Mouse (Mus musculus): Measurements from ENCODE around the gene Ptgs1. TPM values are rescaled to one million over a fixed set of nuclear protein-coding genes. Genes with fewer than 3 reads are reported as not detected.

Ptgs1 gene
- polyA plus RNA-seq, 1 experiment from 2014 or later = 3.9 TPM

- Histone ChIP-seq H3K4me2 (ENCODE audit: low read depth) (peak overlapping the region; percentile 34), H3K9me3 (ENCODE audit: control insufficient read depth, low read length) (no peaks in the 10 kb centered on the region), H3K4me1 (ENCODE audit: control insufficient read depth, insufficient read depth, low read length) (peaks cover 7% of the 10 kb centered on the region; the same call in 1 of the 2 replicates), H3K36me3 (ENCODE audit: control insufficient read depth, insufficient read depth, low read length) (no peaks in the 10 kb centered on the region), H3K27ac (ENCODE audit: low read depth, low read length) (no peak overlapping the region), H3K4me3 (ENCODE audit: low read depth, low read length) (no peak overlapping the region), H3K27me3 (ENCODE audit: control insufficient read depth, insufficient read depth, low read length) (peaks cover 19% of the 10 kb centered on the region), H3K9ac (ENCODE audit: low read length) (peak overlapping the region; percentile 52)
- peak; percentile 35 for ATAC-seq (ENCODE audit: insufficient read depth, low FRiP score, low TSS enrichment)
- WGBS = 13% methylated on average over 20 of the region's 20 CpGs
- DNase-seq (ENCODE audit: low spot score) = peak; percentile 44
Observed at GRCm38 (mm10) chr2:36197919-36198881, 32.0 kb upstream of the Ptgs1 start.

- H3K4me2 ChIP-seq (ENCODE audit: low read depth) = peak overlapping the region; percentile 34; the same call in 1 of the 2 replicates
- H3K27me3 ChIP-seq (ENCODE audit: control insufficient read depth, insufficient read depth, low read length) = peaks cover 19% of the 10 kb centered on the region
- peaks cover 7% of the 10 kb centered on the region; the same call in 1 of the 2 replicates for H3K4me1 ChIP-seq (ENCODE audit: control insufficient read depth, insufficient read depth, low read length)
- no peaks in the 10 kb centered on the region for H3K9me3 ChIP-seq (ENCODE audit: control insufficient read depth, low read length)
- H3K4me3 ChIP-seq (ENCODE audit: low read depth, low read length) = no peak overlapping the region
- peak overlapping the region; percentile 52 for H3K9ac ChIP-seq (ENCODE audit: low read length)
- no peak; the same call in 1 of the 2 replicates for ATAC-seq (ENCODE audit: insufficient read depth, low FRiP score, low TSS enrichment)
- H3K36me3 ChIP-seq (ENCODE audit: control insufficient read depth, insufficient read depth, low read length) = no peaks in the 10 kb centered on the region
- no peak overlapping the region for H3K27ac ChIP-seq (ENCODE audit: low read depth, low read length)
- DNase-seq (ENCODE audit: low spot score) = no peak
- WGBS = 4% methylated on average over 3 of the region's 3 CpGs
Observed at GRCm38 (mm10) chr2:36198882-36199262, 31.4 kb upstream of the Ptgs1 start.

GRCm38 (mm10) chr2:36200813-36201212, 29.4 kb upstream of the Ptgs1 start:
- DNase-seq (ENCODE audit: low spot score) (no peak), ATAC-seq (ENCODE audit: insufficient read depth, low FRiP score, low TSS enrichment) (no peak)
- 77% methylated on average over 2 of the region's 2 CpGs for WGBS
- H3K36me3 ChIP-seq (ENCODE audit: control insufficient read depth, insufficient read depth, low read length) = no peaks in the 10 kb centered on the region
- H3K9ac ChIP-seq (ENCODE audit: low read length) = no peak overlapping the region
- H3K27me3 ChIP-seq (ENCODE audit: control insufficient read depth, insufficient read depth, low read length) = peaks cover 32% of the 10 kb centered on the region
- no peak overlapping the region for H3K4me3 ChIP-seq (ENCODE audit: low read depth, low read length)
- H3K9me3 ChIP-seq (ENCODE audit: control insufficient read depth, low read length) = no peaks in the 10 kb centered on the region
- peaks cover 7% of the 10 kb centered on the region; the same call in 1 of the 2 replicates for H3K4me1 ChIP-seq (ENCODE audit: control insufficient read depth, insufficient read depth, low read length)
- H3K4me2 ChIP-seq (ENCODE audit: low read depth) = no peak overlapping the region
- no peak overlapping the region for H3K27ac ChIP-seq (ENCODE audit: low read depth, low read length)

- no peak overlapping the region for H3K4me3 ChIP-seq (ENCODE audit: low read depth, low read length)
- no peak overlapping the region for H3K27ac ChIP-seq (ENCODE audit: low read depth, low read length)
- no peaks in the 10 kb centered on the region for H3K36me3 ChIP-seq (ENCODE audit: control insufficient read depth, insufficient read depth, low read length)
- H3K9ac ChIP-seq (ENCODE audit: low read length) = no peak overlapping the region
- 22% methylated on average over 18 of the region's 18 CpGs for WGBS
- peaks cover 7% of the 10 kb centered on the region; the same call in 1 of the 2 replicates for H3K4me1 ChIP-seq (ENCODE audit: control insufficient read depth, insufficient read depth, low read length)
- H3K4me2 ChIP-seq (ENCODE audit: low read depth) = no peak overlapping the region
- H3K27me3 ChIP-seq (ENCODE audit: control insufficient read depth, insufficient read depth, low read length) = peaks cover 32% of the 10 kb centered on the region
- H3K9me3 ChIP-seq (ENCODE audit: control insufficient read depth, low read length) = no peaks in the 10 kb centered on the region
- ATAC-seq (ENCODE audit: insufficient read depth, low FRiP score, low TSS enrichment) (no peak), DNase-seq (ENCODE audit: low spot score) (no peak)
Observed at GRCm38 (mm10) chr2:36201756-36202610, 28.2 kb upstream of the Ptgs1 start.

- Histone ChIP-seq H3K9ac (ENCODE audit: low read length) (no peak overlapping the region), H3K36me3 (ENCODE audit: control insufficient read depth, insufficient read depth, low read length) (no peaks in the 10 kb centered on the region), H3K9me3 (ENCODE audit: control insufficient read depth, low read length) (no peaks in the 10 kb centered on the region), H3K4me1 (ENCODE audit: control insufficient read depth, insufficient read depth, low read length) (peaks cover 7% of the 10 kb centered on the region; the same call in 1 of the 2 replicates), H3K4me3 (ENCODE audit: low read depth, low read length) (no peak overlapping the region), H3K27ac (ENCODE audit: low read depth, low read length) (no peak overlapping the region), H3K4me2 (ENCODE audit: low read depth) (peak overlapping the region; percentile 46), H3K27me3 (ENCODE audit: control insufficient read depth, insufficient read depth, low read length) (peaks cover 32% of the 10 kb centered on the region)
- 21% methylated on average over 5 of the region's 5 CpGs for WGBS
- no peak for ATAC-seq (ENCODE audit: insufficient read depth, low FRiP score, low TSS enrichment)
- DNase-seq (ENCODE audit: low spot score) = no peak
Observed at GRCm38 (mm10) chr2:36202611-36202880, 27.7 kb upstream of the Ptgs1 start.

GRCm38 (mm10) chr2:36203011-36203825, 27.0 kb upstream of the Ptgs1 start:
- Histone ChIP-seq H3K4me3 (ENCODE audit: low read depth, low read length) (peak overlapping the region; percentile 31), H3K27me3 (ENCODE audit: control insufficient read depth, insufficient read depth, low read length) (peaks cover 32% of the 10 kb centered on the region), H3K9me3 (ENCODE audit: control insufficient read depth, low read length) (no peaks in the 10 kb centered on the region), H3K4me1 (ENCODE audit: control insufficient read depth, insufficient read depth, low read length) (peaks cover 7% of the 10 kb centered on the region; the same call in 1 of the 2 replicates), H3K27ac (ENCODE audit: low read depth, low read length) (no peak overlapping the region), H3K4me2 (ENCODE audit: low read depth) (peak overlapping the region; percentile 46), H3K36me3 (ENCODE audit: control insufficient read depth, insufficient read depth, low read length) (no peaks in the 10 kb centered on the region), H3K9ac (ENCODE audit: low read length) (peak overlapping the region; percentile 33; the same call in 1 of the 2 replicates)
- under 1% methylated on average over 39 of the region's 39 CpGs for WGBS
- peak; percentile 43 for DNase-seq (ENCODE audit: low spot score)
- peak; percentile 67 for ATAC-seq (ENCODE audit: insufficient read depth, low FRiP score, low TSS enrichment)

GRCm38 (mm10) chr2:36204595-36204994, 25.6 kb upstream of the Ptgs1 start:
- no peak for ATAC-seq (ENCODE audit: insufficient read depth, low FRiP score, low TSS enrichment)
- H3K4me2 ChIP-seq (ENCODE audit: low read depth) = no peak overlapping the region
- 61% methylated on average over 4 of the region's 4 CpGs for WGBS

GRCm38 (mm10) chr2:36207071-36207470, 23.2 kb upstream of the Ptgs1 start:
- Histone ChIP-seq H3K4me3 (ENCODE audit: low read depth, low read length) (no peak overlapping the region), H3K27me3 (ENCODE audit: control insufficient read depth, insufficient read depth, low read length) (peaks cover 42% of the 10 kb centered on the region)
- no peak for ATAC-seq (ENCODE audit: insufficient read depth, low FRiP score, low TSS enrichment)

More at GRCm38 (mm10) chr2:36204595-36204994, 25.6 kb upstream of the Ptgs1 start:
- Histone ChIP-seq H3K27me3 (ENCODE audit: control insufficient read depth, insufficient read depth, low read length) (peaks cover 30% of the 10 kb centered on the region), H3K27ac (ENCODE audit: low read depth, low read length) (no peak overlapping the region), H3K9me3 (ENCODE audit: control insufficient read depth, low read length) (no peaks in the 10 kb centered on the region), H3K4me3 (ENCODE audit: low read depth, low read length) (no peak overlapping the region), H3K4me1 (ENCODE audit: control insufficient read depth, insufficient read depth, low read length) (no peaks in the 10 kb centered on the region), H3K36me3 (ENCODE audit: control insufficient read depth, insufficient read depth, low read length) (no peaks in the 10 kb centered on the region), H3K9ac (ENCODE audit: low read length) (no peak overlapping the region)
- no peak for DNase-seq (ENCODE audit: low spot score)

More at GRCm38 (mm10) chr2:36207071-36207470, 23.2 kb upstream of the Ptgs1 start:
- Histone ChIP-seq H3K4me1 (ENCODE audit: control insufficient read depth, insufficient read depth, low read length) (no peaks in the 10 kb centered on the region; the same call in 1 of the 2 replicates), H3K9me3 (ENCODE audit: control insufficient read depth, low read length) (no peaks in the 10 kb centered on the region), H3K9ac (ENCODE audit: low read length) (no peak overlapping the region), H3K4me2 (ENCODE audit: low read depth) (no peak overlapping the region), H3K36me3 (ENCODE audit: control insufficient read depth, insufficient read depth, low read length) (no peaks in the 10 kb centered on the region), H3K27ac (ENCODE audit: low read depth, low read length) (no peak overlapping the region)
- DNase-seq (ENCODE audit: low spot score) = no peak
- 57% methylated on average over 11 of the region's 11 CpGs for WGBS

Measured in neural tube, embryonic 11.5 days (tissue).